Mouse (Mus musculus) spleen, adult 18-20 months (tissue): ENCODE data around the gene Aox4.
A peak's percentile ranks its signal among the peaks of the same experiment; 100 is the strongest.

Experiments used
- DNase-seq, 2 experiments: peaks; one replicate each; pipeline ENCODE4 v3.0.0; 2022; ENCODE audit warnings: mixed read lengths in 2 of 2

Gene Aox4

DNA sequence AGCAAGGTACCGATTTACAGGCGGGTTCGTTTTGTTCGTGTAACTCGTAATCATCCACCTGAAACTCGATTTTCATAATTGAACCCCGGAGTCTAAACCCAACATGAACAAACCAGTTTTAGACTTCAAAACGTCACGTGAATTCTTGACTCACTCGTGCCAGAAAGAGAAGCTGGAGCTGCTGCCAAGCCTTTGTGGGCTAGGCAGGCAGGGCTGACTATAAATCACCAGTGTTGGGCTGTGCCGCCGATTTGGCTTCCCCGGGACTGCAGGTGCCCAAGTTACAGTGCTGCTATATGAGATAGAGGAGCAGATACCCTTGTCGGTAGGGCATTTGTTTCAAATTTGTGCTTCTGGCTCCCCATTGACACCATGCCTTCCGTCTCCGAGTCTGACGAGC, at the start of gene Aox4:
Gene Aox4 (plus strand): TSS at position 195 of the 400 bp plus-strand sequence.
- no peak for DNase-seq

DNA sequence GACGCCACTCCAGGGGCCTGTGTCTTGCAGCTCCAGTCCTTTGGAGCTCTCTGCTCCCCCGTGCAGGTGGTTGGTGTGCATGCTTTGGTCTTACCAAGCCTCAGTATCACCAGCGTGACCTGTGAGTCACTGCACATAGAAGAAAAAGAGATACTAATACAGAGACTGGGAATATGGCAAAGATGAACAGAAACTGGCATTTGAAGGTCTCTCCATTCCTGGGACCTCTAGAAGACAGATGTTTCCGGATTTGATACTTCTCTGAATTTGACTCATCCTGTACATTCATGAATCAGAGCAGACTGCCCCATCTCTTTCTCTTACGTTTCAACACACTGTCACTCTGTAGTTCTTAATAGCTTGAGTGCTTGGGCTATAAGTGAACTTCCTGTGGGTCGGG, 40.3 kb upstream of the Aox4 start:
- no peak for DNase-seq

DNA sequence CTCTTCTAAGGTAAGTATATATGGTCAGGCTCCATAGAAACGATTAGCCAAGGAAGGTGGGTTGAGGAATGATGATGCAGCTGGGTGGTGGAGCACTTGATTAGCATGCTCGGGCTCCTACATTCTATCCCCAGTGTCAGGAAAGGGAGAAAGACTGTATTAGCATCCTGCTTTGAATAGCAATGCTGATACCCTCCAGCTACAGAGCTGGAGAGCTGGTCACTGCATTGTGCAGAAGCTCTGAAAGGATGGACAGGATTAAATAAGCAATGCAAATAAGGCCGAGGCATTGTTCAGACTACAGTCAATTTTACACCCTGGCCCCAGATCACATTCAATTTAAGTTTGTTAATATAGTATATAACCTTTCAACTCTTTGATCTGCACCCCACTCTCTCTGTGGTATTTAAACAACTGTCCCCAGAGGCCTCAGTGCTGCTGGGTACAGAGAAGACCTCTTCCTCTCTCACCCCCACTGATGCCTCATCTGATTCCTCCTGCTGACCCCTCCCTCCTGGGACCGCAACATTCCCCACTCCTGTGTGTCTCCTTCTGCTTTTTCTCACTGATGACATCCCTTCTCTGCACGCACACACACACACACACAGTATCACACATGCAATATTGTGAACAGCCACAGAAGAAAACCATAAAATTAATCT, 21.6 kb upstream of the Aox4 start:
- no peak for DNase-seq

DNA sequence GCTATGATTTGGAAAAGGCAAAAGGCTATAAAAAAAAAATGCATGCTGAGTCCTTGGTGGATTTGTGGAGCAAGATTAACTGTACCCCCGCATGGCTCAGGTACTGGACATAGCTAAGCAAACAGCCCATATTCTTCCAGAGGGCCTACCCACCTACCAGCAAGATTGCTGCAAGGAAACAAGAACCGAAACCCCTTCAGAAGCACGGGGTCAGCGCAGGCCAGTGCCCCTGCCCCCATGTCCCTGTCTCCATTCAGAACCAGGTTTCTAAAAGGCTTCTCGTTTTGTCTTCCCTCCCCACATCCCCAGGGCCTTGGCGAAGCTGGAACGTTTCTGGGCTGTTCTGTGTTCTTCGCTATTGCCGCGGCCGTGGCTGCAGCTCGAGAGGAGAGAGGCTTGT, 15.9 kb upstream of the Aox4 start:
- DNase-seq = no peak

DNA sequence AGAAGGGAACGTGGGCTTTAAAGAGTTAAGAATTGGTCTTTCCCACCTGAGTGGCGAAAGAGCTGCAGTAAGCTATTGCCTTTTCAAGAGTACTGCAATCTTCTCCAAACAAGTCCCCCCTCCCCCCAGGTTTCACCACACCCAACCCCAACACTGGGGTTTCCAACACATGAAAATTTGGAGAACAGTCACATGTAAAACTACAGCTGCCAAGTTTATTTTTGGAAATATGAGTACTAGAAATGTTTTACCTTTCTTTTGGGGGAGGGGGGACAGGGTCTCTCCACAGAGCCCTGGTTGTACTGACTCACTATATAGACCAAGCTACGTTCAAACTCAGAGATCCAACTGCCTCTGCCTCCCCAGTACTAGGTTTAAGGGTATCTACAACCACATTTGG, 15.2 kb upstream of the Aox4 start:
- DNase-seq = no peak

DNA sequence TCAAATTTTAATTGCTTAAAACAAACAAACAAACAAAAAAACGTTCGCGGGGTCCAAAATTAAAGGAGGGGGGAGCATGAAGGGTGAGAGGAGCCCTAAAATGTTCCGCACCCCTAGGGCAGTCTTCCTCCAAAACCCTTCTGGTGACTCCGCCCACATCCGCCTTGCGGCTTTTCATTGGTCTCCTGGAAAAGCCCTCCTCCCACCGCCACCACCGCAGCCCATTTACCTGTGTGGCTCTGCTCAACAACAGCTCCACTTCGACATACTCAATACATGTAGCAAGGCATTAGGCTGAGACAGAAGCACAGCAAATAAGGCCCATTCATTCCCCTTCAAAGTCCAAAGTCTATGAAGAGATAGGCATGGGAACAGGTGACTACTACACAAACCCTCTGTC, 14.7 kb upstream of the Aox4 start:
- peak; percentile 30 to 43 for DNase-seq

DNA sequence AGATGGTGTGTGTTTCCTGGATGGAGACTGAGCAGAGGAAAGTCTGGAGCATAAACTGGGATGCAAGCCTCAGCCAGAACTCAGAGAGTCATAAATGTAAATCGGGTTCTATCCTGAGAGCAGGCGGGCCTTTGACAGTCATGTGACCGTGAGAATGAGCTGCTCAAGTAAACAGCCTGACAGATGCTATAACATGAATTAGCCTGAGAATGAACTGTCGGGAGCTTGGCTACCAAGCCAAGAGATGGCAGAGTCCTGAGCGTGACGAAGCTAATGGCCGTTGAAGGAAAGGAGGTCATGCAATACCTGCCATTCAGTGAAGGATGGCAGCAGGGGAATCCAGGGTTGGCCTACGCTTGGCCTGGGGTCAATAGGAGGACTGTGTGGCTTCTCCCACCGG, 13.2 kb upstream of the Aox4 start:
- DNase-seq = no peak

DNA sequence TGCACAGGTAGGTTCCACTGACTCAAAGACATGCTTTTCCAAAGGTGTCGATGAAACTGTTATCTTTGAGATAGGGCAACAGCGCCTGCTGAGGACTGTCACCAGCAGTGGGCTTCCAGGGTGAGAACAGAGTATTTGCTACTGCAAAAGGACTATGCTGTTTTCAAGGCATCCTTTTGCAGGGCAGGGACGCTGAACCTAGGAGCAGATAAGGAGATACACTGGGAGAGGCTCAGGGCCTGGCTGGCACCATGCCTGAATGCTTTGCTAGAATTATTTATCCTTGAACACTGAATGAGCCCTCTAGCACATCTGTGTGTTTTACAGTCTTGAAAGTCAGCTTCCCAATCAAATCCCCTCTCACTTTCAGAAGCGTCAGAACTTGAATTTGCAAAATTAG, 11.8 kb upstream of the Aox4 start:
- DNase-seq = no peak

DNA sequence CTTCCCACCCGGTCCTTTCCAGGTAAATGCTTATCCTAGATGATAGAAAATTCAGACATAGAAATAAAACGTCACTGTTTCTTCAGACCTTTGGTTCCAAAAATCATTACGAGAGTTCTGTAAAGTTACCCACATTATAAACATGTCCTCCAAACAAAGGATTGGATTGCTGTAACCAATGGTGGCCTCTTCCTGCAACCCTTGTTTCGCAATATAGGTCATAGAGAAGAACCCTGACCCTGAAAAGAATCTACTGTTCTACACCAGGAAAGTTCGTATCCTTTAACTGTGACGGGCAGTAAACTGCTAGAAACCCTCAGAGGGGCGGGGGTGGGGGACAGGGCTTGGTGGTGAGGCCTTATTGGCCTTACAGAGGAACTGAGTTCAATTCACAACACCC, 2.6 kb downstream of the Aox4 start:
- DNase-seq = no peak

DNA sequence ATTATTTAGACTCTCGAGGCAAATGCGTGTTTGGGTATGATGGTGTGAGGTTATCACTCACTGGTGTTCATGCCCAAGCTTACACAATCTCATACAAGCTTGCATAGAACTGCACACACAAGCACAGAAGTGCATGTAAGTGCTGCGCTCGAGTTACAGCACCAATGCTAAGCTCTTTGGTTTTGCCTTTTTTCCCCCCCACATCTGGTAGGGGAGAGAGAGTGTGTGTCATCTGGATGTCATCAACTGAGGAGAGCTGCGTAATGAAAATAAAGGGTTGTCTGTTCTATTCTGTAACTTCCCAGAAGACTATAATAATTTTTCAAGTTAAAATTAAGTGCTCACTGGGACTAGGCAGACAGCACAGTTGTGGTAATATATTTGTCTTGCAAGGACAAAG, 3.6 kb downstream of the Aox4 start:
- DNase-seq = no peak

DNA sequence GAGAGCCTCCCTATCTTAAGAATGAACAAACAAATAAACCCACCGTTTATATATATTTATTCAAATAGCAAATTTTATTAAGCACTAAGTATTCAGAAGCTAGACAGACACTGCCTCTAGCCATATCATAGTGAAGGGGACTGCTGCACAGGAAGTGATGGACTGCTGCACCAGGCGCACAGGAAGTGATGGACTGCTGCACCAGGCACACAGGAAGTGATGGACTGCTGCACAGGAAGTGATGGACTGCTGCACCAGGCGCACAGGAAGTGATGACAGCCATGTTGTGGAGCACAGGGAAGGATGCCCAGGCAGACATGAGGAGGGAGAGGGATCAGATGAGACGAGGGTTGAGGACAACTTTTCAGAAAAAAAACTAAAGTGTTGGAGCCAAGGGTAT, 5.2 kb downstream of the Aox4 start:
- DNase-seq = no peak

DNA sequence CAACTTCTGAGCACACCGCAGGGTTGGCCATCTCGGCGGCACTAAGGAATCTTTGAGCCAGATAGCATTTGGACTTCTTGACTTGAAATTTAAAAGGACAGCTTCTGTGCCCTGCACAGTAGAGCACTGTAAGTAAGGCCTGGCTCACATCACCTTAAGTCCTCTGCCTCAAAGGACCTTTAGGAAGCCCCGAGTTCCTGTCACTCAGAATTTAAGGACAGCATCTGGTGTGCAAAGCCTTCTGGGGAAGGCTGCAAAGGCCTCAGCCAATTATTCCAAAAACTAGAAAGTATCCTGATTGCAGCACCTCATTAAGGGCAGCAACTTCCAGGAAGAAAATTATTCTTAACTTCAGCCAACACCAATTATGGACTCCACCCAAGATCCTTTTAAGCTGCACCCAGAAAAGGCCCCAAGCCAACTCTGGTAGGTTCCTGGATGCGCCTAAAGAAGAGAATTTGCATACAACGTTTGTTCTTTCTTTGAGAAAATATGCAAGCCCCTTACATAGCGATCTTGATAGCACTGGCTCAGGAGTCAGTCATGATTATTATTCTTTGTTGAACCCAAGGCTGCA, 5.8 kb downstream of the Aox4 start:
- DNase-seq = no peak

DNA sequence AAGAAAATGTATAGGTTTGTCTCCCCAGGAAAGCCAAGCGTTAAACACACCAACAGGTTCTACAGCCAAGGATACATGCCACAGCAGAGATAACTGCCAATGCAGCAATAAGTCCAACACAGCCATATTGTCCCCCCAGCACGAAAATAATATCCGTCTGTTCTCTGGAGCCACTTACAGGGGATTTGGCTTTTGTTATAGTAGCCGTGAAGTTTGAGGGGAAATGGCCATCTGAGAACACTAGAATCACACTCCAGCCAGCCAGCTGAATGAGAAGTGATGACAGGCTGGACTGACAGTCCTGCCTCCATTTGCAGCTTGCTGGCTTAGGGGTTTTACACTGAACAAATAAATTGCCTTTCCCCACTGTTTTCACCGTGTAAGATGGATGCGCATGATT, 10.9 kb downstream of the Aox4 start:
- no peak for DNase-seq

DNA sequence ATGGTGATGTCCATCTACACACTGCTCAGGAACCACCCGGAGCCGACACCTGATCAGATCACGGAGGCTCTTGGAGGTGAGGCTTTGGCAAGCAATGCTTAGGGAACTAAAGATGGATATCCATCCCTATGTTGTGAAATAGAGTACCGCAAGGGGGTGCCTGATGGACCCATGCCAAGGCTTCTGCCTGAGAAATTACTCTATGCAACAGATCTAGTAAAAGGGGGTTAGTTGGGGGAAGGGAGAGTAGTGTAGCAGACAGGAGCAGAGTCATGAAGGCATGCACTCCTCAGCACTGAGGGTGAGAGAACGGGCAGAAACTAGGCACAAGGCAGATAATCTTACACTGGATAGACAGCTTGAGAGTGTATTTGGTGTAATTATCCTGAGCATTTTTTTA, 11.7 kb downstream of the Aox4 start:
- no peak for DNase-seq

DNA sequence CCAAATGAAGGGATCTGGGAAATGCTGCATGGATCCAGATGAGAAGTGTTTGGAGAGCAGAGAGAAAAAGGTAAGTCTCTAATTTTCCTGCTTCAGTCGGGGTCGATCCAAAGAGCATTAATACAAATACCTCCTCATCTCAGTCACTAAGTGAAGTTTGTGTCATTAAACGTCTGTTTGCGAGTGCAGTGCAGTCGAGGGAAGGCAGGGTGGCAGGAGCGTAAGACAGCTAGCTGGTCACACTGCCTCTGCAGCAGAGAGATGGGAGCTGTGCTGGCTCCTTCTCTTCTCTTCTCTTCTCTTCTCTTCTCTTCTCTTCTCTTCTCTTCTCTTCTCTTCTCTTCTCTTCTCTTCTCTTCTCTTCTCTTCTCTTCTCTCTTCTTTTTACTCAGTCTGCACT, 17.9 kb downstream of the Aox4 start:
- no peak for DNase-seq

DNA sequence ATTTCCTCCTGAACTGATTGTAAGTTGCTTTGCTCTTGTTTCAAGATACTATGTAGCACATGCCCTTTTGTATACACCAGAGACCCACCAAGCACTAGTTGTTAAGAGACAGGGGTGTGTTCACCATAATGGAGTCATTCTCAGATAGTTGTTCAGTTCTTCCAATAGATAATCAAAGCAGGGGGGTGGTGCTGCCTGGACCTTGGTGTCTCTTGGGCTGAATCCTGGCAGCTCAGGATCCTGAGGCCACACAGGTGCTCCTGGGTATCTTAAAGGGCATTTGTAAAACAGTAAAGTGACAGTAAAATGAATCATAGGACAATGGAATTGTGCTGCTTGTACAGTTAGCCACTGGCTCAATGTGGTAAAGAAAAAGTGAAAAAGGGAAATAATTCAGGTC, 18.7 kb downstream of the Aox4 start:
- DNase-seq = no peak

DNA sequence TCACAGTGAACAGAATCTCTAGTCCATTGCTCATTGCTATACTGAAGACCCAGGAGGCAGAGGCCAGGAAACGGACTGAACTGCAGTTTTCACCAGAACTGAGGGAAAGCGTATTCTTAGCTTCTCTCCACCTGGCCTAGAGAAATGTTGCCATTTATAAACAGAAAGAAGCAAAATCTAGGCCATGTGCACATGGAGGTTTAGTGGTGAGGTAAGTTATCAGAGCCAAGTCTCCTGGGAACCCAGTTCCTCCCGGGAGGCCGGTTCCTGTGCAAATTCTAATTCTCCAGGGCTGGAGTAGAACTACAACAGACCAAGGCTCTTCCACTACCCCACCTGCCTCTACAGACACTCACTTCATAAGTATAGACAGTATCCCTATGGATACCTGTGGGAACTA, 19.6 kb downstream of the Aox4 start:
- no peak for DNase-seq

DNA sequence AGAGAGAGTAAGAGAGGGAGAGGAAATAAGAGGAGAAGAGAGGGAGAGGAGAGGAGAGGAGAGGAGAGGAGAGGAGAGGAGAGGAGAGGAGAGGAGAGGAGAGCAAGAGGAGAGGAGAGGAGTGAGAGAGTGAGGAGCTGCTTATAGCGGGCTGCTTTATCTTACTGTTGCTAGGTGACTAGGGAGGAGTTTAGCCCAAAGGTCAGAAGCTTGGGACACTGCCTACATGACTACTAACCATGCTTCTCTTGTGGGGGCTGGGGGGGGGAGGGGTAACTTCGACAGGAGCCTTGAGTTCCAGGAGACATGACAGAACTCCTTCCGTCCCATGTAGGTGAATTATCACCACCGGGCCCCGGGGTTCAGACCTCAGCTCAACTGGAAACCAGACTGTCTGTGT, 20.3 kb downstream of the Aox4 start:
- no peak for DNase-seq

DNA sequence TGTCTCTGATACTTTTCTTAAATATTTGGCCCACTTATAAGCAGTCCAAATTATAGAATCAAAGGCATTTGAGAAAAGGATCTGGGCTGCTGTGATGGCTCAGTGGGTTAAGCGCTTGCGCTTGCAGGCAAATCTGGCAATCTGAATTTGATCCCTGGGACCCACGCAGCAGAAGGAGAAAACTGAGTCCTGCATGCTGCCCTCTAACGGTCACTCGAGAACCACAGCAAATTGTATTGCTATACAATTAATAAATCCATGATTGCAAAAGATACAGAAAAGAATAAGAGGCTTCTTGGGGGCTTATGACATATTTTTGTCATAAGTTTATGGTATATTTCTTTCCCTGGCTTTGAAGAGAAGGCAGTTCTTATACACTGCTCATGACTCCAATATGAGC, 25.2 kb downstream of the Aox4 start:
- DNase-seq = no peak

DNA sequence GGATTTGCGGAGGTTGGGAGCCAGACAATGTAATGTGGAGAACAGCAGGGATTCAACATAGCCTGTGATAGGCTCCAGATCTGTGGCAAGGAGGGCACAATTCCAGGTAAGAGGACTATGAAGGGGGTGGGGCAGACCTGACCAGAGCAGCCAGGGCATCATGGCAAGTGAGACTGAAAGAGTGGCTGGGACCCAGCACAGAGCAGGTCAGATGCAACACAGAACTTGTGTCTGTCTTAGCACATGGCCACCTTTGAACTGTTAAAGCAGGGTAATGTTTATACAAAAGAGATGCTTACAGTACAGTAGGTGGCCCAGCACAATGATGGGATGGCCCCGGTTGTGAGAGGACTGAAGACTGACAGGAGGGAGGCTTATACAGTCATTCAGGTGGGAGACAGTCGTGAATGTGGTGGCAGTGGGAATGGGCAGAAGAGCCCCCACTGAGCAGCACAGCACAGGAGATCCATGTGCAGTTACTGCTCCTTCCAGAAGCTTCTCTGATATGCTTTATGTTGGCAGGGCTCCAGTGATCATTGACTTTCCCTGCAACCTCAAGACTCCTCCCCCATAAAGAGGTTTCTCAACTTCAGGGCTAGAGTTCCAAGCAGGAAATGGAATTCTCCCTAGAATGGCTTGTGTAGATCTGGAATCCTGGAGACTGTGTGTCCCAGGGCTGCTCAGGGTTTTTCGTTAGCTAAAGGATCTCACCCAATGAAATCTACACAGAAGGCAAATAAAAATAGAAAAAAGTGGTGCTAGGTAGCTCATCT, 27.5 kb downstream of the Aox4 start:
- DNase-seq = no peak

DNA sequence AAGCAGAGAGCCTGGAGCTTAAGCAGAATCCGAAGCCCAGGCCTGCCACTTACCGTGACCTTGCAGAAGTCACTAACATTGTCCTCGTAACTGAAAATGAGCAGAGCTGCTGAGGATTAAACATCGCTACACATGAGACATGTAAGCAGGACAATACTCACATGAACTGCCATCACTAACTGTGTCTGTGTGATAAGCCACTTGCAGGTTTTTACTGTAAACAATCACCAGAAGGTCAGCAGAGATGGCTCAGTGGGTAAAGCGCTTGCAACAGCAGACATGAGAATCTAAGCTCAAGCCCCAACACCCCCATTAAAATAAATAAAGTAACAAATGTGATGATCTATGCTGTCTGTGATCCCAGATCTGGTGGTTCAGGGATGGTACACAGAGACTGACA, 28.2 kb downstream of the Aox4 start:
- DNase-seq = no peak

DNA sequence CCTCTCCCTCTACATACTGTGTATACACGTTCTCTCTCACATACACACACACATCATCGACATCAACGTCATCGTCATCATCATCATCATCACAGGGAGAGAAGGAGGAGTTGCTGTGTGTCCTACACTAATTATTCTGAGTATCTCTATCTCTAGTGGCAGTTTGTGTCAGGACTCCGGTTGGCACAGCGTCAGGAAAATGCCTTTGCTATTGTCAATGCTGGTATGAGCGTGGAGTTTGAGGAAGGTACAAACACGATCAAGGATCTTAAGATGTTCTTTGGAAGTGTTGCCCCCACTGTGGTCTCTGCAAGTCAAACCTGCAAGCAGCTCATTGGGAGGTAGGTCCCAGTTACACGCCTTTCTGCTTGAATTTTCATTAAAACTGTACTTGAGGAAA, 28.8 kb downstream of the Aox4 start:
- DNase-seq = no peak

DNA sequence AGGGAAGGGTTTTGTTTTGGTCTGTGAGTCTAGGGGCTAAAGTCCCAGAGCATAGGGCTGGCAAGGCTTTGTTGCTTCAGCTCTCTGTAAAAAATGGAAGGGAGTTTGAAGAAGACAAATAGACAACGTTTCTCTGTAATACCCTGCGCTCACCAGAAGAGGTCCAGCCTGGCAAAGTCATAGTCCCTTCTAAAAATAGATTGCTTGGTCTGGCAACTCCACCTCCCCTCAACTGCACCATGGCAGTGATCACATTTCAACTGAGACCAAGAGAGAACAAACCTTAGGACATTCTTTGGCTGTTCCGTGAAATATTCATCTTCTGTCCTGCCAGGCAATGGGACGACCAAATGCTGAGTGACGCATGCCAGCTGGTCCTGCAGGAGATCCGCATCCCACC, 30.1 kb downstream of the Aox4 start:
- DNase-seq = no peak

DNA sequence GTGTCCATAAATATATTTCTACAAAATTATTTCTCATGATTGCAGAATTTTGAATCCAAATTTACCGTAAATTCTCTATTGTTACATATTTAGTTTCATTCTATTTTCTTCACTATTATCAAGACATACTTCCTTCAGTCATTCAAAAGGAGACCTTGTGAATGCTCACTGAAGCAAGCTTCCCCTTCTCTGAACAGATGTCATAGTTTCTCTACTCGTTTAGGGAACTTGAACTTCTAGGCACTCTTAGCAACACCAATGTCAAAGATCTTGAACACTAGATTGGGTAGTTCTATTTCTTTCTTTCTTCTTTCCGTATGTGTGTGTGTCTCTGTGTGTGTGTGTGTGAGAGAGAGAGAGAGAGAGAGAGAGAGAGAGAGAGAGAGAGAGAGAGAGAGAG, 34.3 kb downstream of the Aox4 start:
- DNase-seq = no peak

DNA sequence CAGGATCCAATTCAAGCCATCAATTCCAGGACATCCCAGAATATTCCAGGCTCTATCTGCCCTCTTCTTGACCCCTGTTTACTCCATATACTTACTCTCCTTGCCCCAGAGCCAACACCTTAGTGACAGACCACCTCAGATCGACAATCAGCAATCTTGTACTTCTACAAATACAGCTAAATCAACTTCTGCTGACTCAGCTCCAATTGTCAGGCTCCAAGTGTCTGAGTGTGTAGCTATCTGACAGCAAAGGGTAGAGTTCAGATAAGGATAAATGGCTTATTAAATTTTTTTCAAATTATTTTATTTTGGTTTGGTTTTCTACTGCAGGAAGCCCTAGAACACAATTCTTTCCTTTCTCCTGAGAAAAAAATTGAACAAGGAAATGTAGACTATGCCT, 38.3 kb downstream of the Aox4 start:
- no peak for DNase-seq
